ENCODE assay signal across 12 mouse cellular contexts in genomic region chr11:97123282-97123890, GRCm38 (mm10). TPM values are rescaled to one million over a fixed set of nuclear protein-coding genes. Genes with fewer than 3 reads are reported as not detected.
A peak's percentile ranks its signal among the peaks of the same experiment; 100 is the strongest.
DNase-seq lines count a peak whose midpoint lies in the region; ATAC-seq and TF ChIP-seq lines count a peak whose summit lies in the region.
"Had no signal": no experiment of that assay in that cellular context is flagged by ENCODE, and none has a peak within 500 bp of the region (broad histone marks: within the 10 kb centered on the region; RNA-seq: fewer than 3 reads in every experiment).

No protein-coding gene starts in this region.

- TF ChIP-seq CTCF in heart, adult 2 months (IDR thresholded peaks at IDR 0.05), result peak; percentile 47
- TF ChIP-seq CTCF in midbrain, postnatal 0 days (IDR thresholded peaks at IDR 0.05), result peak; percentile 56

- no peak for ATAC-seq in midbrain, postnatal 0 days (ENCODE audit: low FRiP score)
- ATAC-seq in midbrain, embryonic 16.5 days, result no peak
- ATAC-seq in embryonic facial prominence, embryonic 11.5 days (replicated peaks; ENCODE audit: insufficient number of reproducible peaks, low FRiP score, low TSS enrichment, low read depth), result no peak
- ATAC-seq: midbrain, embryonic 15.5 days had no signal

- H3K4me2 ChIP-seq in midbrain, postnatal 0 days (ENCODE audit: low read depth, low read length, poor library complexity, severe bottlenecking), result no peak overlapping the region
- no peak overlapping the region for H3K4me2 ChIP-seq in midbrain, embryonic 16.5 days (ENCODE audit: low read length)
- no peak overlapping the region for H3K4me2 ChIP-seq in embryonic facial prominence, embryonic 11.5 days (ENCODE audit: low read depth, low read length)
- H3K4me2 ChIP-seq: kidney, embryonic 15.5 days; limb, embryonic 13.5 days; midbrain, embryonic 15.5 days had no signal

- no peaks in the 10 kb centered on the region for H3K27me3 ChIP-seq in heart, adult 2 months (ENCODE audit: control insufficient read depth, insufficient read depth, low read length)
- H3K27me3 ChIP-seq in midbrain, postnatal 0 days (ENCODE audit: insufficient read depth, low read length), result 0 out of 2 replicates have a peak, but pooled peaks cover 3% of the 10 kb centered on the region
- peaks cover 8% of the 10 kb centered on the region for H3K27me3 ChIP-seq in midbrain, embryonic 16.5 days (ENCODE audit: control insufficient read depth, insufficient read depth, low read depth, low read length)
- H3K27me3 ChIP-seq in embryonic facial prominence, embryonic 11.5 days (ENCODE audit: control insufficient read depth, insufficient read depth, low read length), result peaks cover 1% of the 10 kb centered on the region
- H3K27me3 ChIP-seq in splenic B cell, adult 2 months (ENCODE audit: control insufficient read depth, insufficient read depth, low read length, poor library complexity, severe bottlenecking), result no peaks in the 10 kb centered on the region

- TF ChIP-seq EP300 in heart, adult 2 months (IDR thresholded peaks at IDR 0.05; ENCODE audit: insufficient read depth, low read depth, low read length), result no peak

- H3K9me3 ChIP-seq in midbrain, postnatal 0 days (ENCODE audit: low read length), result no peaks in the 10 kb centered on the region
- H3K9me3 ChIP-seq in midbrain, embryonic 16.5 days (replicated peaks; ENCODE audit: control insufficient read depth, low read length, poor library complexity, severe bottlenecking), result no peaks in the 10 kb centered on the region
- H3K9me3 ChIP-seq in embryonic facial prominence, embryonic 11.5 days (replicated peaks; ENCODE audit: control insufficient read depth, low read length), result no peaks in the 10 kb centered on the region
- H3K9me3 ChIP-seq: kidney, embryonic 15.5 days; limb, embryonic 13.5 days; midbrain, embryonic 15.5 days had no signal

- H3K36me3 ChIP-seq in heart, adult 2 months (ENCODE audit: control insufficient read depth, insufficient read depth, low read length), result no peaks in the 10 kb centered on the region
- no peaks in the 10 kb centered on the region for H3K36me3 ChIP-seq in midbrain, postnatal 0 days (ENCODE audit: insufficient read depth, low read length)
- no peaks in the 10 kb centered on the region for H3K36me3 ChIP-seq in midbrain, embryonic 16.5 days (ENCODE audit: control insufficient read depth, insufficient read depth, low read length)
- no peaks in the 10 kb centered on the region for H3K36me3 ChIP-seq in embryonic facial prominence, embryonic 11.5 days (replicated peaks; ENCODE audit: control insufficient read depth, insufficient read depth, low read depth, low read length)
- no peaks in the 10 kb centered on the region for H3K36me3 ChIP-seq in splenic B cell, adult 2 months (ENCODE audit: control insufficient read depth, insufficient read depth, low read length, poor library complexity, severe bottlenecking)
- H3K36me3 ChIP-seq: kidney, embryonic 15.5 days; limb, embryonic 13.5 days; midbrain, embryonic 15.5 days had no signal

- no peak overlapping the region for H3K27ac ChIP-seq in heart, adult 2 months
- H3K27ac ChIP-seq in midbrain, postnatal 0 days (ENCODE audit: low read depth, low read length), result no peak overlapping the region
- no peak overlapping the region for H3K27ac ChIP-seq in midbrain, embryonic 16.5 days (ENCODE audit: low read length)
- H3K27ac ChIP-seq in embryonic facial prominence, embryonic 11.5 days (replicated peaks; ENCODE audit: low read depth, low read length), result no peak overlapping the region
- H3K27ac ChIP-seq: kidney, embryonic 15.5 days; limb, embryonic 13.5 days; midbrain, embryonic 15.5 days had no signal

- no peak for DNase-seq in heart, adult 2 months
- no peak for DNase-seq in heart, adult 8-10 months (ENCODE audit: low spot score)
- DNase-seq in midbrain, postnatal 0 days (ENCODE audit: low spot score), result no peak
- peak; percentile 45 for DNase-seq in embryonic facial prominence, embryonic 11.5 days (ENCODE audit: low spot score)
- DNase-seq in splenic B cell, adult 2 months (ENCODE audit: low read depth, low spot score), result peak; percentile 52
- no peak for DNase-seq in adrenal gland, postnatal 36 days
- no peak for DNase-seq in left cerebral cortex, postnatal 4 days

- no peak overlapping the region for H3K4me3 ChIP-seq in heart, adult 2 months
- H3K4me3 ChIP-seq in midbrain, postnatal 0 days (ENCODE audit: low read depth, low read length), result no peak overlapping the region
- no peak overlapping the region for H3K4me3 ChIP-seq in midbrain, embryonic 16.5 days (ENCODE audit: low read depth, low read length)
- no peak overlapping the region for H3K4me3 ChIP-seq in embryonic facial prominence, embryonic 11.5 days (ENCODE audit: low read depth, low read length)
- H3K4me3 ChIP-seq: erythroblast, embryonic 14.5 days; kidney, embryonic 15.5 days; limb, embryonic 13.5 days; midbrain, embryonic 15.5 days had no signal

- intact Hi-C loops in heart, adult 2 months (cut with DNase I), result no loop called here
- intact Hi-C loops in left cerebral cortex, postnatal 4 days (cut with DNase I), result no loop called here

- H3K4me1 ChIP-seq in heart, adult 2 months (ENCODE audit: control insufficient read depth, insufficient read depth, low read length), result no peaks in the 10 kb centered on the region
- 0 out of 2 replicates have a peak, but pooled peaks cover 2% of the 10 kb centered on the region for H3K4me1 ChIP-seq in midbrain, postnatal 0 days (ENCODE audit: insufficient read depth, low read length)
- H3K4me1 ChIP-seq in midbrain, embryonic 16.5 days (ENCODE audit: control insufficient read depth, insufficient read depth, low read length), result 0 out of 2 replicates have a peak, but pooled peaks cover 2% of the 10 kb centered on the region
- H3K4me1 ChIP-seq in embryonic facial prominence, embryonic 11.5 days (ENCODE audit: control insufficient read depth, insufficient read depth, low read length), result peaks cover 5% of the 10 kb centered on the region

- TF ChIP-seq POLR2A in heart, adult 2 months (IDR thresholded peaks at IDR 0.05; ENCODE audit: insufficient read depth, low read depth, low read length), result no peak

- no peak overlapping the region for H3K9ac ChIP-seq in heart, adult 2 months (ENCODE audit: low read depth, low read length)
- no peak overlapping the region for H3K9ac ChIP-seq in midbrain, postnatal 0 days (replicated peaks; ENCODE audit: low read length, poor library complexity, severe bottlenecking)
- no peak overlapping the region for H3K9ac ChIP-seq in midbrain, embryonic 16.5 days (ENCODE audit: low read depth, low read length)
- H3K9ac ChIP-seq in embryonic facial prominence, embryonic 11.5 days (replicated peaks; ENCODE audit: low read length), result no peak overlapping the region
- H3K9ac ChIP-seq: kidney, embryonic 15.5 days; limb, embryonic 13.5 days; midbrain, embryonic 15.5 days had no signal

- 20% methylated on average over 11 of the region's 11 CpGs for WGBS in heart, adult 2 months
- 17% methylated on average over 11 of the region's 11 CpGs for WGBS in midbrain, postnatal 0 days
- WGBS in midbrain, embryonic 16.5 days, result 14% methylated on average over 11 of the region's 11 CpGs
- WGBS in embryonic facial prominence, embryonic 11.5 days, result 15% methylated on average over 11 of the region's 11 CpGs

- no peaks in the 10 kb centered on the region for H3K79me2 ChIP-seq in heart, adult 2 months (replicated peaks; ENCODE audit: control insufficient read depth, insufficient read depth, low read length)

RNA-seq across cellular contexts. Expression of gene Tbx21, which starts 8.3 kb away (rescaled TPM):
- not detected for total RNA-seq in heart, adult 2 months (2021)
- polyA plus RNA-seq in heart, adult 2 months (2012; rRNA removed), result 0.15 and 0.45 TPM in 2 replicates
- under 1 TPM in 1 of 4 experiments, not detected in 3; 0.16 TPM for total RNA-seq in heart, adult 8-10 months (2022)
- 0.11 and 0.24 TPM in 2 replicates for total RNA-seq in midbrain, postnatal 0 days (2014; rRNA removed)
- 0.14 and 0.15 TPM in 2 replicates for polyA plus RNA-seq in midbrain, postnatal 0 days (2015; fragmentation: Nextera tagmentation; extraction: Ambion mirVana)
- 0.16 TPM in 2 replicates for polyA plus RNA-seq in midbrain, embryonic 16.5 days (2015; fragmentation: Nextera tagmentation; extraction: Ambion mirVana)
- polyA plus RNA-seq in embryonic facial prominence, embryonic 11.5 days (2014; fragmentation: Nextera tagmentation; extraction: Ambion mirVana), result not detected in 2 replicates
- under 1 TPM; 0.23 to 0.33 TPM for total RNA-seq in adrenal gland, postnatal 36 days (2021)
- total RNA-seq in left cerebral cortex, postnatal 4 days (2021), result under 1 TPM; 0.20 to 0.32 TPM
- polyA plus RNA-seq: erythroblast, embryonic 14.5 days had no signal

RNA-seq across cellular contexts. Expression of gene Tbkbp1, which starts 27.9 kb away (rescaled TPM):
- total RNA-seq in heart, adult 2 months (2021), result 10 to 100 TPM; 12.1 to 12.2 TPM
- 13.5 and 14.1 TPM in 2 replicates for polyA plus RNA-seq in heart, adult 2 months (2012; rRNA removed)
- 10 to 100 TPM; 12.2 to 14.9 (median 13.9) TPM for total RNA-seq in heart, adult 8-10 months (2022)
- 43.9 and 45.3 TPM in 2 replicates for total RNA-seq in midbrain, postnatal 0 days (2014; rRNA removed)
- polyA plus RNA-seq in midbrain, postnatal 0 days (2015; fragmentation: Nextera tagmentation; extraction: Ambion mirVana), result 9.5 and 10.3 TPM in 2 replicates
- 7.7 and 8.2 TPM in 2 replicates for polyA plus RNA-seq in midbrain, embryonic 16.5 days (2015; fragmentation: Nextera tagmentation; extraction: Ambion mirVana)
- 3.3 and 4.8 TPM in 2 replicates for polyA plus RNA-seq in embryonic facial prominence, embryonic 11.5 days (2014; fragmentation: Nextera tagmentation; extraction: Ambion mirVana)
- total RNA-seq in adrenal gland, postnatal 36 days (2021), result 10 to 100 TPM; 10.6 to 12.8 TPM
- 10 to 100 TPM; 52.4 to 55.8 TPM for total RNA-seq in left cerebral cortex, postnatal 4 days (2021)

Comparison
In these comparisons a context has a peak if more than half of its experiments do, and no peak if none do; other contexts are left out.
1. DNase-seq: peak in embryonic facial prominence, embryonic 11.5 days (single experiment) and splenic B cell, adult 2 months (single experiment); none in heart, adult 2 months (0 of 2), heart, adult 8-10 months (single experiment), midbrain, postnatal 0 days (single experiment), adrenal gland, postnatal 36 days (0 of 2) and left cerebral cortex, postnatal 4 days (single experiment).